ENCODE assay signal across 8 mouse cellular contexts in the genomic region with DNA sequence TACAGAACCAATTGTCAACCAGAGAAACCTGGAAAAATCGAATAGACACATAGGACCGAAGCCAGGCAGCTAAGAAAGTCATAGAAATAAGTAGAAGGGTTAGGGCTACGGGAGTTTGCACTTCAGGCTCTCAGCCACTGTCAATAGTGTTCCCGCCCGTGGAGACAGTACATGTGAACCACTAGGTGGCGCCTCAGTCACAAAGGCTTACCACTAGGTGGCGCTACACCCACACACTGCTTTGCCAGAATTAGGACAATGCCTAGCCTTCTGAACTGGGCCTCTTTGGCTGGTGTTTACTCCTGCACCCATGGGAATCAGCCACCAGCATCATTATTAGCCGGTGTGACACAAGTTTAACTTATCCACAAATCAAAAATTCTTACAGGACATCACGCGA. TPM values are rescaled to one million over a fixed set of nuclear protein-coding genes. Genes with fewer than 3 reads are reported as not detected.
DNase-seq lines count a peak whose midpoint lies in the region; ATAC-seq lines count a peak whose summit lies in the region.

No protein-coding gene starts in this region.

- H3K9me3 ChIP-seq in forebrain, embryonic 10.5 days = no peaks in the 10 kb centered on the region
- no peaks in the 10 kb centered on the region for H3K9me3 ChIP-seq in forebrain, embryonic 15.5 days
- H3K9me3 ChIP-seq in intestine, embryonic 14.5 days (ENCODE audit: control insufficient read depth, low read length) = no peaks in the 10 kb centered on the region

- peaks cover 31% of the 10 kb centered on the region for H3K36me3 ChIP-seq in forebrain, embryonic 10.5 days (replicated peaks)
- H3K36me3 ChIP-seq in forebrain, embryonic 15.5 days = peaks cover 25% of the 10 kb centered on the region
- peaks cover 25% of the 10 kb centered on the region; the same call in 1 of the 2 replicates for H3K36me3 ChIP-seq in intestine, embryonic 14.5 days (ENCODE audit: control insufficient read depth, insufficient read depth, low read length)

- no peak for ATAC-seq in forebrain, embryonic 15.5 days (replicated peaks)
- 0 out of 2 replicates have a peak, but pooled peaks have one; percentile 21 for ATAC-seq in cerebellum, adult (ENCODE audit: insufficient number of reproducible peaks, low FRiP score, low TSS enrichment)
- ATAC-seq in frontal cortex, adult (ENCODE audit: low TSS enrichment) = peak; percentile 31; the same call in 1 of the 2 replicates
- peak; percentile 26; the same call in 1 of the 2 replicates for ATAC-seq in intestine, embryonic 14.5 days (replicated peaks; ENCODE audit: low FRiP score, low TSS enrichment, low read depth)

- H3K27ac ChIP-seq in forebrain, embryonic 10.5 days = no peak overlapping the region
- no peak overlapping the region for H3K27ac ChIP-seq in forebrain, embryonic 15.5 days (replicated peaks)
- H3K27ac ChIP-seq in intestine, embryonic 14.5 days (ENCODE audit: low read depth) = no peak overlapping the region

- DNase-seq in forebrain, embryonic 10.5 days (ENCODE audit: extremely low spot score, low spot score) = peak; percentile 82
- DNase-seq in intestine, embryonic 14.5 days (ENCODE audit: low spot score) = peak; percentile 93
- DNase-seq in left cerebral cortex, adult 9 months (ENCODE audit: low spot score in 2 of 2) = peak; percentile 64 to 92
- peak; percentile 89 for DNase-seq in mesoderm, embryonic 11.5 days (ENCODE audit: low read depth, low spot score)
- peak; percentile 80 to 86 for DNase-seq in spleen, postnatal 10 days (ENCODE audit: low spot score in 2 of 2)

- no peaks in the 10 kb centered on the region for H3K27me3 ChIP-seq in forebrain, embryonic 10.5 days (ENCODE audit: poor library complexity, severe bottlenecking)
- H3K27me3 ChIP-seq in forebrain, embryonic 15.5 days = no peaks in the 10 kb centered on the region
- H3K27me3 ChIP-seq in intestine, embryonic 14.5 days (replicated peaks; ENCODE audit: control insufficient read depth, insufficient read depth, low read length) = no peaks in the 10 kb centered on the region

- 29% methylated on average over 10 of the region's 10 CpGs for WGBS in forebrain, embryonic 10.5 days
- 32% methylated on average over 10 of the region's 10 CpGs for WGBS in forebrain, embryonic 15.5 days
- WGBS in intestine, embryonic 14.5 days = 39% methylated on average over 10 of the region's 10 CpGs

- H3K4me2 ChIP-seq in forebrain, embryonic 15.5 days (replicated peaks) = no peak overlapping the region
- no peak overlapping the region for H3K4me2 ChIP-seq in intestine, embryonic 14.5 days (ENCODE audit: low read length)

- H3K9ac ChIP-seq in forebrain, embryonic 15.5 days (replicated peaks) = no peak overlapping the region
- H3K9ac ChIP-seq in intestine, embryonic 14.5 days (ENCODE audit: low read length) = no peak overlapping the region

- H3K4me3 ChIP-seq in forebrain, embryonic 10.5 days = no peak overlapping the region
- no peak overlapping the region for H3K4me3 ChIP-seq in forebrain, embryonic 15.5 days
- H3K4me3 ChIP-seq in intestine, embryonic 14.5 days (ENCODE audit: low read depth, low read length) = no peak overlapping the region

- peaks cover 38% of the 10 kb centered on the region for H3K4me1 ChIP-seq in forebrain, embryonic 10.5 days
- H3K4me1 ChIP-seq in forebrain, embryonic 15.5 days = peaks cover 18% of the 10 kb centered on the region
- peaks cover 3% of the 10 kb centered on the region; the same call in 1 of the 2 replicates for H3K4me1 ChIP-seq in intestine, embryonic 14.5 days (replicated peaks; ENCODE audit: control insufficient read depth, insufficient read depth, low read length)

RNA-seq across cellular contexts. Expression of a gene that starts 6.6 kb away (rescaled TPM):
- 24.6 and 26.7 TPM in 2 replicates for polyA plus RNA-seq in forebrain, embryonic 10.5 days (2016; fragmentation: Nextera tagmentation; extraction: Ambion mirVana)
- polyA plus RNA-seq in forebrain, embryonic 15.5 days (2015; fragmentation: Nextera tagmentation; extraction: Ambion mirVana) = 89.6 and 98.5 TPM in 2 replicates
- polyA plus RNA-seq in intestine, embryonic 14.5 days (2014; fragmentation: Nextera tagmentation; extraction: Ambion mirVana) = 19.3 and 20.5 TPM in 2 replicates

RNA-seq across cellular contexts. Expression of a gene that starts 15.0 kb away (rescaled TPM):
- polyA plus RNA-seq in forebrain, embryonic 10.5 days (2016; fragmentation: Nextera tagmentation; extraction: Ambion mirVana) = 279 and 281 TPM in 2 replicates
- 178 and 183 TPM in 2 replicates for polyA plus RNA-seq in forebrain, embryonic 15.5 days (2015; fragmentation: Nextera tagmentation; extraction: Ambion mirVana)
- 348 and 351 TPM in 2 replicates for polyA plus RNA-seq in intestine, embryonic 14.5 days (2014; fragmentation: Nextera tagmentation; extraction: Ambion mirVana)

RNA-seq across cellular contexts. Expression of a gene that starts 48.3 kb away (rescaled TPM):
- 2.1 and 2.5 TPM in 2 replicates for polyA plus RNA-seq in forebrain, embryonic 10.5 days (2016; fragmentation: Nextera tagmentation; extraction: Ambion mirVana)
- 1.4 and 2.2 TPM in 2 replicates for polyA plus RNA-seq in forebrain, embryonic 15.5 days (2015; fragmentation: Nextera tagmentation; extraction: Ambion mirVana)
- 12.3 and 17.5 TPM in 2 replicates for polyA plus RNA-seq in intestine, embryonic 14.5 days (2014; fragmentation: Nextera tagmentation; extraction: Ambion mirVana)
